Mouse (Mus musculus) embryonic facial prominence, embryonic 11.5 days (tissue): Measurements from ENCODE around the gene Ctso. TPM values are rescaled to one million over a fixed set of nuclear protein-coding genes. Genes with fewer than 3 reads are reported as not detected.
A peak's percentile ranks its signal among the peaks of the same experiment; 100 is the strongest.

Experiments used
- ATAC-seq: fragments of 200-750 bp; cut with Nextera tagmentation; replicated peaks from 2 replicates; pipeline ENCODE4 v1.8.0; 2017; ENCODE audit warnings: low read depth; ENCODE audit not compliant: insufficient number of reproducible peaks, low FRiP score, low TSS enrichment
- DNase-seq: peaks from one replicate; pipeline ENCODE4 v3.0.0-alpha.2; 2015; ENCODE audit warnings: low spot score
- H3K27ac ChIP-seq: fragments of 300-500 bp; sonication (generic); replicated peaks from 2 replicates; pipeline ENCODE4 v1.5.1; 2014; ENCODE audit warnings: mild to moderate bottlenecking, low read depth, low read length, control low read depth
- H3K27me3 ChIP-seq: fragments of 300-500 bp; sonication (generic); 2 replicates; pipeline ENCODE4 v1.6.1; 2014; ENCODE audit warnings: mild to moderate bottlenecking, low read length, moderate library complexity, mixed read lengths; ENCODE audit not compliant: control insufficient read depth, insufficient read depth
- H3K36me3 ChIP-seq: fragments of 300-500 bp; sonication (generic); replicated peaks from 2 replicates; pipeline ENCODE4 v1.6.1; 2014; ENCODE audit warnings: low read depth, mild to moderate bottlenecking, low read length, moderate library complexity, mixed read lengths; ENCODE audit not compliant: control insufficient read depth, insufficient read depth
- H3K4me1 ChIP-seq: fragments of 300-500 bp; sonication (generic); 2 replicates; pipeline ENCODE4 v1.6.1; 2014; ENCODE audit warnings: low read length, mixed read lengths; ENCODE audit not compliant: control insufficient read depth, insufficient read depth
- H3K4me2 ChIP-seq: fragments of 300-500 bp; sonication (generic); 2 replicates; pipeline ENCODE4 v1.6.1; 2014; ENCODE audit warnings: low read depth, mild to moderate bottlenecking, control low read depth, low read length, moderate library complexity
- H3K4me3 ChIP-seq: fragments of 300-500 bp; sonication (generic); 2 replicates; pipeline ENCODE4 v1.5.1; 2014; ENCODE audit warnings: low read depth, low read length, control low read depth
- H3K9ac ChIP-seq: fragments of 300-500 bp; sonication (generic); replicated peaks from 2 replicates; pipeline ENCODE4 v1.6.1; 2014; ENCODE audit warnings: mild to moderate bottlenecking, control low read depth, low read length
- H3K9me3 ChIP-seq: fragments of 300-500 bp; sonication (generic); replicated peaks from 2 replicates; pipeline ENCODE4 v1.6.1; 2016; ENCODE audit warnings: mild to moderate bottlenecking, low read length, inconsistent platforms, mixed read lengths; ENCODE audit not compliant: control insufficient read depth
- WGBS: fragments of 180-500 bp; shearing (Covaris S2); extraction: QIAGEN DNeasy Blood & Tissue Kit; methylation state at CpG from one replicate; pipeline ENCODE4 v1.1.7; 2014; 5-methylcytosine and 5-hydroxymethylcytosine counted together
- polyA plus RNA-seq: library from polyadenylated mRNA; unstranded; fragments of >200 nt; fragmentation: Nextera tagmentation; extraction: Ambion mirVana; gene quantifications from 2 replicates; pipeline ENCODE4 v1.2.1, GENCODE M21; 2014

Ctso gene
- 6.3 and 6.4 TPM in 2 replicates for polyA plus RNA-seq

GRCm38 (mm10) chr3:81932141-81933101 lies at the start of gene Ctso:
TSS of gene Ctso (plus strand) at chr3:81932601.
- Histone ChIP-seq H3K27ac (no peak within 1 kb of the TSS), H3K9me3 (no peaks in the 10 kb centered on the region), H3K27me3 (no peaks in the 10 kb centered on the region), H3K4me3 (peak within 1 kb of the TSS; percentile 71), H3K4me2 (peak within 1 kb of the TSS; percentile 39), H3K9ac (peak within 1 kb of the TSS; percentile 83), H3K36me3 (no peaks in the 10 kb centered on the region), H3K4me1 (no peaks in the 10 kb centered on the region)
- ATAC-seq, result peak; percentile 91
- WGBS, result 13% methylated on average over 27 of the region's 27 CpGs
- DNase-seq, result peak; percentile 88

GRCm38 (mm10) chr3:81883916-81884315 lies 48.5 kb upstream of the Ctso start:
- Histone ChIP-seq H3K27ac (no peak overlapping the region), H3K27me3 (no peaks in the 10 kb centered on the region), H3K4me1 (no peaks in the 10 kb centered on the region), H3K4me2 (no peak overlapping the region), H3K9ac (no peak overlapping the region), H3K4me3 (no peak overlapping the region), H3K9me3 (no peaks in the 10 kb centered on the region), H3K36me3 (no peaks in the 10 kb centered on the region)
- ATAC-seq, result no peak
- no peak for DNase-seq

GRCm38 (mm10) chr3:81885566-81885965 lies 46.8 kb upstream of the Ctso start:
- Histone ChIP-seq H3K9me3 (no peaks in the 10 kb centered on the region), H3K4me2 (no peak overlapping the region), H3K27me3 (no peaks in the 10 kb centered on the region), H3K4me3 (no peak overlapping the region), H3K4me1 (no peaks in the 10 kb centered on the region), H3K27ac (no peak overlapping the region), H3K9ac (no peak overlapping the region), H3K36me3 (no peaks in the 10 kb centered on the region)
- DNase-seq (no peak), ATAC-seq (no peak)
- 89% methylated on average over 2 of the region's 2 CpGs for WGBS

- ATAC-seq (no peak), DNase-seq (no peak)
- Histone ChIP-seq H3K36me3 (no peaks in the 10 kb centered on the region), H3K9me3 (no peaks in the 10 kb centered on the region), H3K27ac (no peak overlapping the region), H3K4me1 (no peaks in the 10 kb centered on the region), H3K4me2 (no peak overlapping the region), H3K9ac (no peak overlapping the region), H3K27me3 (no peaks in the 10 kb centered on the region), H3K4me3 (no peak overlapping the region)
- 56% methylated on average over 6 of the region's 6 CpGs for WGBS
These were observed 43.3 kb upstream of the Ctso start for GRCm38 (mm10) chr3:81889137-81889536.

GRCm38 (mm10) chr3:81910286-81911036 lies 21.9 kb upstream of the Ctso start:
- ATAC-seq, result no peak
- no peaks in the 10 kb centered on the region for H3K4me1 ChIP-seq
- no peaks in the 10 kb centered on the region for H3K27me3 ChIP-seq
- no peak overlapping the region for H3K4me3 ChIP-seq
- H3K36me3 ChIP-seq, result no peaks in the 10 kb centered on the region
- no peak overlapping the region for H3K27ac ChIP-seq
- no peak overlapping the region for H3K4me2 ChIP-seq
- no peak for DNase-seq
- no peak overlapping the region for H3K9ac ChIP-seq
- 66% methylated on average over 6 of the region's 6 CpGs for WGBS
- no peaks in the 10 kb centered on the region for H3K9me3 ChIP-seq

- Histone ChIP-seq H3K9ac (no peak overlapping the region), H3K36me3 (no peaks in the 10 kb centered on the region), H3K4me1 (no peaks in the 10 kb centered on the region), H3K4me3 (no peak overlapping the region), H3K27ac (no peak overlapping the region), H3K27me3 (no peaks in the 10 kb centered on the region), H3K4me2 (no peak overlapping the region), H3K9me3 (no peaks in the 10 kb centered on the region)
- 81% methylated on average over 5 of the region's 5 CpGs for WGBS
- ATAC-seq, result no peak
- no peak for DNase-seq
These were observed 16.2 kb upstream of the Ctso start for GRCm38 (mm10) chr3:81916030-81916686.

- no peak for DNase-seq
- no peak for ATAC-seq
- Histone ChIP-seq H3K27me3 (no peaks in the 10 kb centered on the region), H3K27ac (no peak overlapping the region), H3K9me3 (no peaks in the 10 kb centered on the region), H3K9ac (no peak overlapping the region), H3K4me1 (no peaks in the 10 kb centered on the region), H3K4me3 (no peak overlapping the region), H3K36me3 (no peaks in the 10 kb centered on the region), H3K4me2 (no peak overlapping the region)
- 90% methylated on average over 3 of the region's 3 CpGs for WGBS
These were observed 15.0 kb upstream of the Ctso start for GRCm38 (mm10) chr3:81917354-81917935.
